Mouse (Mus musculus) hindbrain, embryonic 16.5 days (tissue): ENCODE measurements around the gene Inpp5k. TPM values are rescaled to one million over a fixed set of nuclear protein-coding genes. Genes with fewer than 3 reads are reported as not detected.

ENCODE experiments used
- ATAC-seq: fragments of 200-750 bp; cut with Nextera tagmentation; 2 replicates; pipeline ENCODE4 v1.8.0; 2017; ENCODE audit warnings: moderate TSS enrichment, moderate library complexity
- H3K27ac ChIP-seq: fragments of 300-500 bp; sonication (generic); 2 replicates; pipeline ENCODE4 v1.5.1; 2014; ENCODE audit warnings: low read depth, mild to moderate bottlenecking, control low read depth, low read length, moderate library complexity
- H3K27me3 ChIP-seq: fragments of 300-500 bp; sonication (generic); replicated peaks from 2 replicates; pipeline ENCODE4 v1.6.1; 2014; ENCODE audit warnings: low read length; ENCODE audit not compliant: control insufficient read depth, insufficient read depth
- H3K36me3 ChIP-seq: fragments of 300-500 bp; sonication (generic); 2 replicates; pipeline ENCODE4 v1.6.1; 2014; ENCODE audit warnings: mild to moderate bottlenecking, low read length, moderate library complexity, mixed read lengths; ENCODE audit not compliant: control insufficient read depth, insufficient read depth
- H3K4me1 ChIP-seq: fragments of 300-500 bp; sonication (generic); 2 replicates; pipeline ENCODE4 v1.6.1; 2014; ENCODE audit warnings: low read depth, low read length; ENCODE audit not compliant: control insufficient read depth, insufficient read depth
- H3K4me2 ChIP-seq: fragments of 300-500 bp; sonication (generic); 2 replicates; pipeline ENCODE4 v1.6.1; 2014; ENCODE audit warnings: mild to moderate bottlenecking, low read length, control low read depth, moderate library complexity
- H3K4me3 ChIP-seq: fragments of 300-500 bp; sonication (generic); 2 replicates; pipeline ENCODE4 v1.5.1; 2014; ENCODE audit warnings: mild to moderate bottlenecking, low read length, control low read depth, moderate library complexity
- H3K9ac ChIP-seq: fragments of 300-500 bp; sonication (generic); 2 replicates; pipeline ENCODE4 v1.6.1; 2014; ENCODE audit warnings: low read depth, mild to moderate bottlenecking, control low read depth, low read length, moderate library complexity
- H3K9me3 ChIP-seq: fragments of 300-500 bp; sonication (generic); 2 replicates; pipeline ENCODE4 v1.6.1; 2014; ENCODE audit warnings: mild to moderate bottlenecking, low read length, moderate library complexity; ENCODE audit not compliant: control insufficient read depth
- whole genome bisulfite sequencing: fragments of 180-500 bp; shearing (Covaris S2); extraction: QIAGEN DNeasy Blood & Tissue Kit; methylation state at CpG from one replicate; pipeline ENCODE4 v1.1.7; 2014; 5-methylcytosine and 5-hydroxymethylcytosine counted together
- polyA plus RNA-seq: library from polyadenylated mRNA; unstranded; fragments of >200 nt; fragmentation: Nextera tagmentation; extraction: Ambion mirVana; gene quantifications from 2 replicates; pipeline ENCODE4 v1.2.1, GENCODE M21; 2015

Gene Inpp5k
- polyA plus RNA-seq, 1 experiment from 2014 or later: 39.8 TPM

DNA sequence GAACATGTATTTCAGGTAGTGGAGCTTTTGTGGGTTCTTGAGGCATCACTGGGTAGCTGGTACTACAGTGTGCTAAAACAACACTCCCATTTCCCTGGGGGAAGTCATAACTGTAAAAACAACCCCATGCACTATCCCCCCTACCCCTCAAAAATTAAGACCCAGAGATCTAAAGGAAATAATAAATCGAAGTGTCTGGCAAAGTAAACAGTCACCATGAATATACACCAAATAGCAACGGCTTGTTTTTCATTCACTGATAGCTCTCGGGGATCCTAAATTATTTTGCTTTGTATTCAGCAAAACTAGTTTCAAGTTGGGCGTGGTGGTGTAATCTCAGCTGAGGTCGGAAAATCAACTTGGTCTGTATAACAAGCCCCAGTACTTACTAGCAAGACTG, 690 bp upstream of the Inpp5k start:
- H3K36me3 ChIP-seq: peaks cover 24% of the 10 kb centered on the region; the same call in 1 of the 2 replicates
- peak overlapping the region; percentile 82 for H3K27ac ChIP-seq
- peaks cover 16% of the 10 kb centered on the region for H3K4me1 ChIP-seq
- WGBS: 14% methylated on average over 5 of the region's 5 CpGs
- peak overlapping the region; percentile 85 for H3K4me2 ChIP-seq
- no peaks in the 10 kb centered on the region for H3K27me3 ChIP-seq
- H3K9ac ChIP-seq: peak overlapping the region; percentile 75
- no peaks in the 10 kb centered on the region for H3K9me3 ChIP-seq
- no peak for ATAC-seq
- H3K4me3 ChIP-seq: peak overlapping the region; percentile 75

DNA sequence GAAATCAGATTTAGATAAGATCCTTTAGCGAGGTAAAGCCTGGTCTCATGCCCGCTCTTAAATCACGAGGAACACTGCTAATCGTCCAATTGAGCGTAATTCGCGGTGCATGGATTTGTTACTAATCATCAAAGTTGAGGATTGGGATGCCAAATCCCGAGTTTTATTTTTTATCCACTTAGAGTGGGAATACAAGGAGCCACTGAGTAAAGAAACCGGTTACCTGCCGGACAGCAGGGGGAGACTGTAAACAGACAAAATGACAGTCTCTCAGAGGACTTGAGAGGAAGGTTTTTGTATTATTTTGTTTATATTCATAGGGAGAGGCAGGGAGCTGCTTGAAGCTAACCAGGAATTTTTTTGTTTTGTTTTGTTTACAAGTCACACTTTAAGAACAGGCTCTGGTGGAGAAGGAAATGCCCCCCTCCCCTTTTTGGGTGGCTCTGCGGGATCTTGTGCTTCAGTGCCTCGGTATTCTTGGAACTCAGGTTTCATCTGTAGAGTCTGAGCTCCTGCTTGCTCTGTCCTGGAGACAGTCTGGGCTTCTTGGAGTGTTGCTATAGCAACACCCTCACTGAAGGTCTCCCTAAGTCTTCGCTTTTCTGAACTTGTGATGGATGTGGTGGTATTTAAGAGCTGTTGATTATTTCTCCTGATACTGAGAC, 905 bp downstream of the Inpp5k start:
- Histone ChIP-seq H3K4me3 (peak overlapping the region; percentile 75), H3K36me3 (peaks cover 15% of the 10 kb centered on the region; the same call in 1 of the 2 replicates), H3K4me1 (peaks cover 16% of the 10 kb centered on the region), H3K27ac (no peak overlapping the region), H3K9me3 (no peaks in the 10 kb centered on the region), H3K27me3 (no peaks in the 10 kb centered on the region), H3K9ac (peak overlapping the region; percentile 75), H3K4me2 (peak overlapping the region; percentile 85)
- 5% methylated on average over 13 of the region's 13 CpGs for WGBS
- ATAC-seq: no peak

DNA sequence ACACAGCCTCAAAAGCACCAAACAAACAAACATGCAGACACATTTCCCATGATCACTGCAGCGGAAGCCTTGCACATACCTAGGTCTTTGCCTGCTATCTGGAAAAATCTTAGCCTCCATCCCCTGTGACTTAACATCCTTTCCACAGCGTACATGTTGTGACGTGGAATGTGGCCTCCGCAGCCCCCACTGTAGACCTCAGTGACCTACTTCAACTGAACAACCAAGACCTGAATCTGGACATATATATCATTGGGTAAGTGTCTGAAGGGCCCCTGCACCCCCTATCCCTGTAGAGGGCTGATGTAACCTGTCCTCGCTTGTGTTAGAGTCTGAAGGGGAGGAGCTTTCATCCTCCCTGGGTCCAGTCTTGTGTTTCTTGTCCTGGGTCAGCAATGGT, 2.1 kb downstream of the Inpp5k start:
- H3K4me2 ChIP-seq: no peak overlapping the region
- H3K4me1 ChIP-seq: peaks cover 16% of the 10 kb centered on the region
- no peak overlapping the region for H3K4me3 ChIP-seq
- peaks cover 11% of the 10 kb centered on the region; the same call in 1 of the 2 replicates for H3K36me3 ChIP-seq
- WGBS: 88% methylated on average over 5 of the region's 5 CpGs
- no peaks in the 10 kb centered on the region for H3K27me3 ChIP-seq
- H3K27ac ChIP-seq: no peak overlapping the region
- H3K9me3 ChIP-seq: no peaks in the 10 kb centered on the region
- H3K9ac ChIP-seq: no peak overlapping the region
- ATAC-seq: no peak

DNA sequence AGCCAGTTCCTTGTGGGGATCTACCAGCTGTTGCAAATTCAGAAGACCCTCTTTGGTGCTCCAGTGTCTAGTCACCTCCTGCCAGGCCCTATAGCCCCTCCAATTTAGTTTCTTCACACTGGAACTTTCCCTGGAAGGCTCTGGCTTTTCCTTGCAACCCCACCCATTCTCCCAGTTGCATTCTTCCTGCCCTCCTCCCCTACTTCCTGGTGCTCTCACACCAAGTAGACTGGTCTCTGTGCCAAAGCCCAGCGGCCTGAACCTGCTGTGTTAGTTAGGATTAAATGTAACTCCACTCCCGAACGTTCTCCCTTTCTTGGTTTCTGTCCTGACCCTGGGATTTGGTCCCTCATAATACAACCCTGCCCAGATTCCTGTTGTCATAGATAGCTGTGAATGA, 4.0 kb downstream of the Inpp5k start:
- no peak for ATAC-seq
- Histone ChIP-seq H3K4me1 (peaks cover 16% of the 10 kb centered on the region), H3K9me3 (no peaks in the 10 kb centered on the region), H3K27me3 (no peaks in the 10 kb centered on the region), H3K9ac (no peak overlapping the region), H3K4me2 (no peak overlapping the region), H3K4me3 (no peak overlapping the region), H3K27ac (no peak overlapping the region), H3K36me3 (peaks cover 11% of the 10 kb centered on the region; the same call in 1 of the 2 replicates)
- WGBS: 80% methylated on average over 3 of the region's 3 CpGs

- H3K27me3 ChIP-seq: no peaks in the 10 kb centered on the region
- no peaks in the 10 kb centered on the region for H3K9me3 ChIP-seq
- H3K27ac ChIP-seq: no peak overlapping the region
- 84% methylated on average over 11 of the region's 11 CpGs for WGBS
- peaks cover 11% of the 10 kb centered on the region; the same call in 1 of the 2 replicates for H3K36me3 ChIP-seq
- no peak overlapping the region for H3K4me2 ChIP-seq
- no peak for ATAC-seq
- peaks cover 12% of the 10 kb centered on the region for H3K4me1 ChIP-seq
- no peak overlapping the region for H3K9ac ChIP-seq
- H3K4me3 ChIP-seq: no peak overlapping the region
Measured at GRCm38 (mm10) chr11:75635315-75635714, 4.5 kb downstream of the Inpp5k start.

DNA sequence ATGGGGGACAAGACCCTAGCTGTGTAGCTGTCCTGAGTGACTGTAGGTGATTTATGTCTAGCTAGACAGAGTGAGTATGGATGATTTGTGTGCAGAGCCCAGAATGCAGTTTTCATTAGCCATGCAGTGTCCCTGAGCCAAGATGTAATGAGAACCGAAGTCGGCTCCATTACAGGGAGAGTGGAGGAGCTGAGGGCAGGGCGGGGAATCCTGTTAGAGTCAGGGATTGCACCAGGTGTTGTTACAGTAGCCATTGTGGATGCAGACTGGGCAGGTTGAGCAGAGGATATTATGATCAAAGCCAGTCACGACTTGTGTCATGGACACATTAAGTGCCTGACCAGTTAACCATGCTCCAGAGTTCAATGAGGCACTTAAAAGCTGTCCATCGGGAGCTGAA, 12.5 kb downstream of the Inpp5k start:
- H3K27me3 ChIP-seq: no peaks in the 10 kb centered on the region
- no peaks in the 10 kb centered on the region for H3K9me3 ChIP-seq
- ATAC-seq: no peak
- WGBS: 79% methylated on average over 5 of the region's 5 CpGs
- no peak overlapping the region for H3K4me3 ChIP-seq
- 0 out of 2 replicates have a peak, but pooled peaks cover 3% of the 10 kb centered on the region for H3K36me3 ChIP-seq
- H3K4me1 ChIP-seq: peaks cover 6% of the 10 kb centered on the region; the same call in 1 of the 2 replicates
- no peak overlapping the region for H3K27ac ChIP-seq
- no peak overlapping the region for H3K9ac ChIP-seq
- no peak overlapping the region for H3K4me2 ChIP-seq

DNA sequence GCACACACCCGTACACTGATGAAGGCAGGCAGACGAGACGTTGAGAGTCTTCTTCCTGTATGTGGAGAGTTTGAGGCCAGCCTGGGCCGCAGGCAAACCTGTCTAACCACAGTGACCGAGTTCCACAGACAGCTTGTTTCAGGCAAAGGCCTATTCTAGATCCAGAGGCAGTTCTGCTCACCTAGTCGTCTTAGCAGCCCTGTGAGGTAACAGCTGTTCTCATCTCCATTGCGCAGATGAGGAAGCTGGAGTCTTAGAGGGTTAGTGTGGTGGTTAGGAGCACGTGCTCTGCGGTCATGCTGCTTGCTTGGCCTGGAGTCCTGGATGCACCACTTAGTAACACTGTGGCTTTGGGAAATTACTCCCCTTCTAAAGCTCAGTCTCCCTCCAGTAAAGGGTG, 13.9 kb downstream of the Inpp5k start:
- no peak for ATAC-seq
- no peak overlapping the region for H3K4me2 ChIP-seq
- no peaks in the 10 kb centered on the region for H3K9me3 ChIP-seq
- no peaks in the 10 kb centered on the region for H3K27me3 ChIP-seq
- H3K27ac ChIP-seq: no peak overlapping the region
- H3K4me1 ChIP-seq: peaks cover 6% of the 10 kb centered on the region; the same call in 1 of the 2 replicates
- no peak overlapping the region for H3K9ac ChIP-seq
- H3K36me3 ChIP-seq: no peaks in the 10 kb centered on the region
- H3K4me3 ChIP-seq: no peak overlapping the region
- 88% methylated on average over 9 of the region's 9 CpGs for WGBS

DNA sequence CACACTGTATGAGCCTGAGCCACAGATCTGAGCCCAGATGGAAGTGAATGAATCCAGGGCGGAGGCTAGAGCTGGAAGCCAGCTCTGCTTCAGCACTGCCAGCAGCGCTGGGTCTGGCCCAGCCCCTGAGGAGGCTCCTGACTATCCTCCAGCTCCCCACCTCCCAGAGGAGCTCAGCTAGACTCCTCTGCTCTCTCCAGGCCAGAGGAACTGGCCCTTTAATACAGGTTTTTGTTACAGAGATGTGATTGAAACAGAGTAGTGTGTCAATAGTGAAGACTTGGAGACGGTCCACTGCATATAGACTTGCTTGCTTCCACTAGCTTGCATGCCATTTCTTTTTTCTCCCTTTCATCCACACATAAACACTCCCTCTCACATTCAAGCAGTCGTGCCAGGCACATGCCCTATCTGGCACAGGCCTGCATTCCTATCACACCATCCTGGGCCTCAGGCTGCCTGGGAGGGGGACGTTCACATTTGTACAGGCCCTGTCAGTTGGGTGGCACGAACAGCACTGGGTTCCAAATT, 17.0 kb downstream of the Inpp5k start:
- Histone ChIP-seq H3K9me3 (no peaks in the 10 kb centered on the region), H3K27ac (peak overlapping the region; percentile 52), H3K4me2 (no peak overlapping the region), H3K36me3 (no peaks in the 10 kb centered on the region), H3K4me1 (peaks cover 11% of the 10 kb centered on the region), H3K4me3 (no peak overlapping the region), H3K27me3 (no peaks in the 10 kb centered on the region; the same call in 1 of the 2 replicates), H3K9ac (no peak overlapping the region)
- peak; percentile 82 for ATAC-seq
- 48% methylated on average over 6 of the region's 6 CpGs for WGBS

DNA sequence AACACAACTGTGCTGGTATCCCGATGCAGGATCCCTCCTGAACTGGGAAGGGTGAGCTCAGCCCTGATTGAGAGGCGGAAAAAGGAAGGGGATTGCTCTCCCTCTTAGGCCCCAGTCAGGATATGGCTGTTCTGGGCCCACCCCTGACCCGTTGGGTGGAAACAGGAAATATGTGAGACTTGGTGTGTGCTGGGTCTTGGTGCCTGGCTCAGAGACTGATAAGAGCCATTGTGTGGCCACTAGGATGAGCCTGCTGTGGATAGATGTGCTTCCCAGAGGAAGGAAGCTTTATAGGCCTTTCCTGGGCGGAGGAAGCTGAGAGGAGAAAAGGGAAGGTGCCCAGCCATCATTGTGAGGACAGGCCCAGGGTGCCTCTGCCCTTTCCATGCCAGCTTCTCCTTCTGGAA, 18.4 kb downstream of the Inpp5k start:
- H3K27me3 ChIP-seq: peaks cover 4% of the 10 kb centered on the region
- H3K4me3 ChIP-seq: no peak overlapping the region
- H3K4me1 ChIP-seq: peaks cover 23% of the 10 kb centered on the region
- no peak overlapping the region for H3K4me2 ChIP-seq
- H3K27ac ChIP-seq: no peak overlapping the region; the same call in 1 of the 2 replicates
- H3K9ac ChIP-seq: no peak overlapping the region
- whole genome bisulfite sequencing: 87% methylated on average over 4 of the region's 4 CpGs
- H3K36me3 ChIP-seq: no peaks in the 10 kb centered on the region
- no peaks in the 10 kb centered on the region for H3K9me3 ChIP-seq
- no peak for ATAC-seq
